20 mouse cellular contexts compared by ENCODE assay signal in genomic region chr13:112192192-112192905, GRCm38 (mm10).
DNase-seq lines count a peak whose midpoint lies in the region; ATAC-seq and TF ChIP-seq lines count a peak whose summit lies in the region.
"Had no signal": no experiment of that assay in that cellular context is flagged by ENCODE, and none has a peak within 500 bp of the region (broad histone marks: within the 10 kb centered on the region; RNA-seq: fewer than 3 reads in every experiment).

No protein-coding gene starts in this region.

- ATAC-seq in lung, embryonic 14.5 days (ENCODE audit: insufficient read depth): no peak
- ATAC-seq: forebrain, postnatal 0 days; Patski had no signal

- TF ChIP-seq CTCF in lung, embryonic 14.5 days (IDR thresholded peaks at IDR 0.05; ENCODE audit: low read depth): no peak

- H3K9me3 ChIP-seq in lung, embryonic 14.5 days (ENCODE audit: low read depth, low read length): no peaks in the 10 kb centered on the region
- H3K9me3 ChIP-seq: heart, embryonic 12.5 days; limb, embryonic 15.5 days; midbrain, embryonic 10.5 days had no signal

- H3K27ac ChIP-seq in lung, embryonic 14.5 days (ENCODE audit: low read depth): no peak overlapping the region
- H3K27ac ChIP-seq: left cerebral cortex, adult 2 months; limb, embryonic 15.5 days; midbrain, embryonic 10.5 days had no signal

- H3K4me1 ChIP-seq in lung, embryonic 14.5 days (ENCODE audit: insufficient read depth): peaks cover 38% of the 10 kb centered on the region

- DNase-seq in adrenal gland, postnatal 14 days: peak; percentile 44
- no peak for DNase-seq in adrenal gland, adult 8-10 months
- no peak for DNase-seq in lung, embryonic 14.5 days
- no peak for DNase-seq in lung, postnatal 4 days
- peak; percentile 50 for DNase-seq in testis, postnatal 14 days (ENCODE audit: low spot score)
- DNase-seq in testis, postnatal 10 days (ENCODE audit: low spot score): no peak
- no peak for DNase-seq in thymus, postnatal 14 days
- DNase-seq: cerebellum, adult 18-20 months; cerebellum, postnatal 14 days; forebrain, postnatal 0 days; gastrocnemius, postnatal 14 days; heart, adult 18-20 months; heart, postnatal 10 days; kidney, adult 2 months; kidney, postnatal 10 days had no signal

- H3K9ac ChIP-seq in lung, embryonic 14.5 days: 0 out of 2 replicates have a peak overlapping the region, but pooled peaks have one; percentile 5
- H3K9ac ChIP-seq: forebrain, postnatal 0 days; heart, embryonic 12.5 days; limb, embryonic 15.5 days had no signal

- H3K4me2 ChIP-seq in lung, embryonic 14.5 days: no peak overlapping the region
- H3K4me2 ChIP-seq: heart, embryonic 12.5 days; limb, embryonic 15.5 days had no signal

- no peaks in the 10 kb centered on the region for H3K36me3 ChIP-seq in lung, embryonic 14.5 days (ENCODE audit: insufficient read depth)
- H3K36me3 ChIP-seq: heart, embryonic 12.5 days; limb, embryonic 15.5 days; midbrain, embryonic 10.5 days had no signal

- no peak overlapping the region for H3K4me3 ChIP-seq in lung, embryonic 14.5 days (ENCODE audit: low read depth, low read length)
- H3K4me3 ChIP-seq: heart, embryonic 12.5 days; left cerebral cortex, adult 2 months; limb, embryonic 15.5 days; midbrain, embryonic 10.5 days had no signal

- no peaks in the 10 kb centered on the region for H3K27me3 ChIP-seq in lung, embryonic 14.5 days (ENCODE audit: insufficient read depth, low read length)
- H3K27me3 ChIP-seq: heart, embryonic 12.5 days; limb, embryonic 15.5 days; Patski had no signal

- 20% methylated on average over 9 of the region's 9 CpGs for WGBS in lung, embryonic 14.5 days

Comparison
In these comparisons a context has a peak if more than half of its experiments do, and no peak if none do; other contexts are left out.
1. DNase-seq: peak in adrenal gland, postnatal 14 days (single experiment) and testis, postnatal 14 days (single experiment); none in adrenal gland, adult 8-10 months (single experiment), lung, embryonic 14.5 days (single experiment), lung, postnatal 4 days (0 of 2), testis, postnatal 10 days (single experiment) and thymus, postnatal 14 days (single experiment).